Mouse (Mus musculus): Measurements from ENCODE around the gene Taar3.

DNA sequence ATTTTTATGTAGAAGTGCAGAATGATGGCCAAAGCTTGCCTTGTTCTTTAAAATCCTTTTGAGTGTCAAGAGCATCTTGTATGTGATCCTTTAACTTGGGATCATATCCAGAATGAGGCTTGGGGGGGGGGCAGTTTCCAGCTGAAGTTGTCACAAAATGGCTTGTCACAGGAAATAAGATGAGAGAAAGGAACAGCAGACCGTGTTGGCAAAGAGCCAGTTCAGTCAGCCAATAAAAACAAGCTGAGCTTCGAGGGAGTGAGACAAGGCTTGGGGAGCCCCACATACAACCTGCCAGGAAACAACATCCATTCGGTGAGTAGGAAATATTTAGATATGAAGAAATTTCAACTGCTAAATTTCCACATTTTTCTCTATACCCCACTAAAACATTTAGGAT, 14.1 kb downstream of the Taar3 start:
- TF ChIP-seq CTCF (IDR thresholded peaks at IDR 0.05; ENCODE audit: insufficient read depth, low read length) (no peak), POLR2A (IDR thresholded peaks at IDR 0.05; ENCODE audit: borderline replicate concordance, extremely low read depth, low read depth, low read length) (no peak)

Measured in lung, adult 2 months (tissue).